Mouse (Mus musculus): Measurements from ENCODE around the gene Wwox. TPM values are rescaled to one million over a fixed set of nuclear protein-coding genes. Genes with fewer than 3 reads are reported as not detected.

Wwox gene
- polyA plus RNA-seq, 1 experiment, result 11.3 TPM

GRCm38 (mm10) chr8:114599555-114599954, 160.1 kb downstream of the Wwox start:
- Histone ChIP-seq H3K4me1 (ENCODE audit: control insufficient read depth, insufficient read depth, low read length) (no peaks in the 10 kb centered on the region), H3K9me3 (replicated peaks; ENCODE audit: control insufficient read depth, insufficient read depth, low read length, poor library complexity, severe bottlenecking) (no peaks in the 10 kb centered on the region), H3K4me3 (ENCODE audit: low read depth, low read length) (no peak overlapping the region), H3K36me3 (ENCODE audit: control insufficient read depth, insufficient read depth, low read length, poor library complexity, severe bottlenecking) (no peaks in the 10 kb centered on the region), H3K27ac (ENCODE audit: insufficient read depth, low read length) (no peak overlapping the region), H3K27me3 (ENCODE audit: control insufficient read depth, insufficient read depth, low read length, poor library complexity, severe bottlenecking) (no peaks in the 10 kb centered on the region), H3K9ac (ENCODE audit: low read depth, poor library complexity, severe bottlenecking) (no peak overlapping the region)
- TF ChIP-seq EP300 (IDR thresholded peaks at IDR 0.05; ENCODE audit: insufficient read depth, low read depth, low read length) (no peak), CTCF (IDR thresholded peaks at IDR 0.05; ENCODE audit: low read depth, low read length) (no peak), POLR2A (IDR thresholded peaks at IDR 0.05; ENCODE audit: insufficient read depth, low read length) (no peak)

- Histone ChIP-seq H3K9ac (ENCODE audit: low read depth, poor library complexity, severe bottlenecking) (no peak overlapping the region), H3K4me3 (ENCODE audit: low read depth, low read length) (no peak overlapping the region), H3K27ac (ENCODE audit: insufficient read depth, low read length) (no peak overlapping the region), H3K9me3 (replicated peaks; ENCODE audit: control insufficient read depth, insufficient read depth, low read length, poor library complexity, severe bottlenecking) (no peaks in the 10 kb centered on the region), H3K4me1 (ENCODE audit: control insufficient read depth, insufficient read depth, low read length) (no peaks in the 10 kb centered on the region), H3K36me3 (ENCODE audit: control insufficient read depth, insufficient read depth, low read length, poor library complexity, severe bottlenecking) (no peaks in the 10 kb centered on the region), H3K27me3 (ENCODE audit: control insufficient read depth, insufficient read depth, low read length, poor library complexity, severe bottlenecking) (no peaks in the 10 kb centered on the region)
- no peak for TF ChIP-seq EP300 (IDR thresholded peaks at IDR 0.05; ENCODE audit: insufficient read depth, low read depth, low read length)
- TF ChIP-seq CTCF (IDR thresholded peaks at IDR 0.05; ENCODE audit: low read depth, low read length), result no peak
- TF ChIP-seq POLR2A (IDR thresholded peaks at IDR 0.05; ENCODE audit: insufficient read depth, low read length), result no peak
Measured at GRCm38 (mm10) chr8:114600196-114600595, 160.7 kb downstream of the Wwox start.

DNA sequence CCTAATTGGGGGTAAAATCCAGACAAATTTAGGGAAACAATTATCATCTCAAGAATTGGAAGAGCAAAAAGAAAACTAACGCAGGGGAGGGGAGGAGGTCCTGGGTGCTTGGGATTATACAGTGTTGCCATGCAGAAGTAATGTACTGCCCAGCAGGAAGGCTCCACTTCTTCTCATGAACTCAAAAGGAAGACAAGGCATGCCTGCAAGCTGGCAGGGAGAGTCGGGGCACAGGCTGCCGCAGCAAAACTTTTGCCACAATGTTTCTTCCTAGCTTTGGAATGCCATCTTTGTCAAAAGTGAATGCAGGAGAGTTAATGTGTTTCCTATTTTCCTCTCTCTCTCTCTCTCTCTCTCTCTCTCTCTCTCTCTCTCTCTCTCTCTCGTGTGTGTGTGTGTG, 163.6 kb downstream of the Wwox start:
- H3K9ac ChIP-seq (ENCODE audit: low read depth, poor library complexity, severe bottlenecking), result no peak overlapping the region
- no peaks in the 10 kb centered on the region for H3K9me3 ChIP-seq (replicated peaks; ENCODE audit: control insufficient read depth, insufficient read depth, low read length, poor library complexity, severe bottlenecking)
- no peaks in the 10 kb centered on the region for H3K27me3 ChIP-seq (ENCODE audit: control insufficient read depth, insufficient read depth, low read length, poor library complexity, severe bottlenecking)
- no peak overlapping the region for H3K4me3 ChIP-seq (ENCODE audit: low read depth, low read length)
- H3K27ac ChIP-seq (ENCODE audit: insufficient read depth, low read length), result no peak overlapping the region
- no peaks in the 10 kb centered on the region for H3K36me3 ChIP-seq (ENCODE audit: control insufficient read depth, insufficient read depth, low read length, poor library complexity, severe bottlenecking)
- H3K4me1 ChIP-seq (ENCODE audit: control insufficient read depth, insufficient read depth, low read length), result no peaks in the 10 kb centered on the region
- TF ChIP-seq POLR2A (IDR thresholded peaks at IDR 0.05; ENCODE audit: insufficient read depth, low read length), result no peak
- no peak for TF ChIP-seq CTCF (IDR thresholded peaks at IDR 0.05; ENCODE audit: low read depth, low read length)
- no peak for TF ChIP-seq EP300 (IDR thresholded peaks at IDR 0.05; ENCODE audit: insufficient read depth, low read depth, low read length)

GRCm38 (mm10) chr8:114603561-114603960, 164.1 kb downstream of the Wwox start:
- TF ChIP-seq POLR2A (IDR thresholded peaks at IDR 0.05; ENCODE audit: insufficient read depth, low read length), result no peak
- TF ChIP-seq CTCF (IDR thresholded peaks at IDR 0.05; ENCODE audit: low read depth, low read length), result no peak
- no peak for TF ChIP-seq EP300 (IDR thresholded peaks at IDR 0.05; ENCODE audit: insufficient read depth, low read depth, low read length)
- Histone ChIP-seq H3K27me3 (ENCODE audit: control insufficient read depth, insufficient read depth, low read length, poor library complexity, severe bottlenecking) (no peaks in the 10 kb centered on the region), H3K27ac (ENCODE audit: insufficient read depth, low read length) (no peak overlapping the region), H3K9ac (ENCODE audit: low read depth, poor library complexity, severe bottlenecking) (no peak overlapping the region), H3K4me3 (ENCODE audit: low read depth, low read length) (no peak overlapping the region), H3K4me1 (ENCODE audit: control insufficient read depth, insufficient read depth, low read length) (no peaks in the 10 kb centered on the region), H3K9me3 (replicated peaks; ENCODE audit: control insufficient read depth, insufficient read depth, low read length, poor library complexity, severe bottlenecking) (no peaks in the 10 kb centered on the region), H3K36me3 (ENCODE audit: control insufficient read depth, insufficient read depth, low read length, poor library complexity, severe bottlenecking) (no peaks in the 10 kb centered on the region)

DNA sequence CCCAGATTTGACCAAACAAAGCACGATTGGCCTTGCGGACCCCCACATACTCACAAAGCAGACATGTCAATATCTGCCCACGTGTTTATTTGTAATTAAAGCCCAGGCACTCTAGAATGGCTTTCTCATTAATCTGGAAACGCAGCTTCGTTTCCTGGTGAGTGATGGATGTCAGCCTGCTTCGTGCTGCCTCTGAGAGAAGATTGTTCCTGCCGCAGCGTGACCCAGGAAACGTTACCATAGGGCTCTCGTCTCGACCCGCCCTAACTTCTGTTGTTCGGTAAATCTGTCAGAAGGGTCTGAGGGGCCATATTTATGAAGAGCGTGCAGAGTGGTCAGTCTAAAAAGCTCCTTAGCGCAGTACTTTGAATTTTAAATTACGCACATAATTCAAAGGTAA, 164.9 kb downstream of the Wwox start:
- no peak overlapping the region for H3K27ac ChIP-seq (ENCODE audit: insufficient read depth, low read length)
- H3K9ac ChIP-seq (ENCODE audit: low read depth, poor library complexity, severe bottlenecking), result no peak overlapping the region
- H3K36me3 ChIP-seq (ENCODE audit: control insufficient read depth, insufficient read depth, low read length, poor library complexity, severe bottlenecking), result no peaks in the 10 kb centered on the region
- no peak overlapping the region for H3K4me3 ChIP-seq (ENCODE audit: low read depth, low read length)
- no peaks in the 10 kb centered on the region for H3K4me1 ChIP-seq (ENCODE audit: control insufficient read depth, insufficient read depth, low read length)
- TF ChIP-seq CTCF (IDR thresholded peaks at IDR 0.05; ENCODE audit: low read depth, low read length), result no peak
- TF ChIP-seq EP300 (IDR thresholded peaks at IDR 0.05; ENCODE audit: insufficient read depth, low read depth, low read length), result no peak
- H3K9me3 ChIP-seq (replicated peaks; ENCODE audit: control insufficient read depth, insufficient read depth, low read length, poor library complexity, severe bottlenecking), result no peaks in the 10 kb centered on the region
- H3K27me3 ChIP-seq (ENCODE audit: control insufficient read depth, insufficient read depth, low read length, poor library complexity, severe bottlenecking), result no peaks in the 10 kb centered on the region

- Histone ChIP-seq H3K9ac (ENCODE audit: low read depth, poor library complexity, severe bottlenecking) (no peak overlapping the region), H3K4me1 (ENCODE audit: control insufficient read depth, insufficient read depth, low read length) (no peaks in the 10 kb centered on the region), H3K27ac (ENCODE audit: insufficient read depth, low read length) (no peak overlapping the region), H3K36me3 (ENCODE audit: control insufficient read depth, insufficient read depth, low read length, poor library complexity, severe bottlenecking) (no peaks in the 10 kb centered on the region), H3K27me3 (ENCODE audit: control insufficient read depth, insufficient read depth, low read length, poor library complexity, severe bottlenecking) (no peaks in the 10 kb centered on the region), H3K4me3 (ENCODE audit: low read depth, low read length) (no peak overlapping the region), H3K9me3 (replicated peaks; ENCODE audit: control insufficient read depth, insufficient read depth, low read length, poor library complexity, severe bottlenecking) (no peaks in the 10 kb centered on the region)
- TF ChIP-seq CTCF (IDR thresholded peaks at IDR 0.05; ENCODE audit: low read depth, low read length), result no peak
- TF ChIP-seq POLR2A (IDR thresholded peaks at IDR 0.05; ENCODE audit: insufficient read depth, low read length), result no peak
- TF ChIP-seq EP300 (IDR thresholded peaks at IDR 0.05; ENCODE audit: insufficient read depth, low read depth, low read length), result no peak
Measured at GRCm38 (mm10) chr8:114605651-114606050, 166.2 kb downstream of the Wwox start.

All from ES-Bruce4 (cell line).